Mouse (Mus musculus): ENCODE measurements around the gene Gm9747. TPM values are rescaled to one million over a fixed set of nuclear protein-coding genes. Genes with fewer than 3 reads are reported as not detected.

The Gm9747 gene
- polyA plus RNA-seq, 1 experiment from 2014 or later = 6.2 TPM

DNA sequence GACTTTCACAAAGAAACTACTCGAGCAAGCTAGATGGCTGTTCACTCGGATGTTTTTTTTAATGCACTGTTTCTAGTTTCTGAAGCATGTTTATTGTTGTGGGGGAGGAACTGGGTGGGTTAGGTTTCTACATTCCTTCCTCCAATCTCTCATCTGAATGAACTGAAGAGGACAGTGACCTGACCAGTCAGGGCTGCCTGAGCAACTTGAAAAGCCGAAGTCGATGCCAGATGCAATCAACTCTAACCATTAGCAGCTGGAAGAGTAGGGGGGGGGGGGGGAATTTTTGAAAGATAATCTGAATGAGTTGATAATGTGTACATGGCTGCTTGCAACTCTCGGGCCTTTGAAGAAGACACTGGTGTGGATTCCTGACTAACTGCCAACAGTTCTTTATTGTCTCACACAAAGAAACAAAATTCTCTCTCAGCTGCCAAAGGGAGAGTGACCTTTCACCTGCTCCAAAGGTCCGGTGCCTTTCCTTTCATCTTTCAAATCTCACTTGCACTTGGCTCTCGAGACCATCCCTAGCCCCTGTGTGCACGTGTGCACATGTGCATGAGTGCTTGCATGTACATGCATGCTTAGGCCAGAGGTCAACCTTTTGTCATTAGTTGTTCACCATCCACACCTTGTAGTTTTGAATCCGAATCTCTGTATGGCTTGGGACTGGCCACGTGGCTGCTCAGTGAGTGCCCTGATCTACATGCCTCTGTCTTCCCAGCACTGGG lies 14.5 kb downstream of the Gm9747 start:
- H3K27ac ChIP-seq (replicated peaks) = no peak overlapping the region
- H3K27me3 ChIP-seq (ENCODE audit: control insufficient read depth, insufficient read depth, low read length) = no peaks in the 10 kb centered on the region
- no peaks in the 10 kb centered on the region for H3K36me3 ChIP-seq (ENCODE audit: control insufficient read depth, insufficient read depth, low read length)
- no peaks in the 10 kb centered on the region for H3K9me3 ChIP-seq (ENCODE audit: control insufficient read depth, low read length)
- ATAC-seq (ENCODE audit: low FRiP score, low TSS enrichment) (no peak), DNase-seq (ENCODE audit: low spot score) (no peak)
- H3K9ac ChIP-seq (ENCODE audit: low read length) = no peak overlapping the region
- H3K4me2 ChIP-seq (replicated peaks; ENCODE audit: low read depth) = no peak overlapping the region
- H3K4me3 ChIP-seq (ENCODE audit: low read depth, low read length) = no peak overlapping the region
- H3K4me1 ChIP-seq (replicated peaks; ENCODE audit: control insufficient read depth, insufficient read depth) = no peaks in the 10 kb centered on the region
- TF ChIP-seq CTCF (IDR thresholded peaks at IDR 0.05; ENCODE audit: low read depth) (no peak), EP300 (optimal IDR thresholded peaks at IDR 0.05) (no peak)
- WGBS = 61% methylated on average over 10 of the region's 10 CpGs

DNA sequence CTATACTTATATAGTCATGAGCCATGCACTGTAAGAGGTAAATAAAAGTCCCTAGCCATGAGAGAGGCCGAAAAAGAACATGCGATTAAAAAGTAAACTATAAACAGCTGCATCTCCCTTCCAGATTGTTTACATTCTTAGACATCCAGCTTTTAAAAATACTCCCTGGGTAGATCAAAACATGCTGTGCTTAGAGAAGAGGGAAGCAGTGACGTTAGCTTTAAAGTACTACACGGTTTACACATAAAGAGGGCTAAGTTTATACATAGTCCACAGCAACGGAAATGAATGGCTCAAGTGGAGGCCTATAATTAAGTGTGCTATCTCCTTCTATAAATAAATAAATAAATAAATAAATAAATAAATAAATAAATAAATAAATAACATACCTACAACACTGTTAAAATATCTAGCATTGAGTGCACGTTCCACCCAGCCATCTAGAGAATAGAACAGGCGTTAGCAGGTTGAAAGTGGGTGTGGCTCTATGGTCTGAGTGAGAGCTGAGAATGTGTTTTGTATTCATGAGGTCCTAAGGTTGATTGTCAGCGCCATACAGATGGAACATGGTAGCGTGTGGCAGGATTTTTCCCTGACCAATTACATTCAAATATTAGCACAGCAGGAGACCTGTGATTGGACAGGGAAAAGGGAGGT lies 21.0 kb downstream of the Gm9747 start:
- Histone ChIP-seq H3K4me2 (replicated peaks; ENCODE audit: low read depth) (no peak overlapping the region), H3K4me1 (replicated peaks; ENCODE audit: control insufficient read depth, insufficient read depth) (no peaks in the 10 kb centered on the region), H3K27ac (replicated peaks) (no peak overlapping the region), H3K36me3 (ENCODE audit: control insufficient read depth, insufficient read depth, low read length) (no peaks in the 10 kb centered on the region), H3K4me3 (ENCODE audit: low read depth, low read length) (no peak overlapping the region), H3K27me3 (ENCODE audit: control insufficient read depth, insufficient read depth, low read length) (no peaks in the 10 kb centered on the region), H3K9ac (ENCODE audit: low read length) (no peak overlapping the region), H3K9me3 (ENCODE audit: control insufficient read depth, low read length) (no peaks in the 10 kb centered on the region)
- WGBS = 63% methylated on average over 9 of the region's 9 CpGs
- ATAC-seq (ENCODE audit: low FRiP score, low TSS enrichment) (no peak), DNase-seq (ENCODE audit: low spot score) (no peak)
- no peak for TF ChIP-seq EP300 (optimal IDR thresholded peaks at IDR 0.05)

DNA sequence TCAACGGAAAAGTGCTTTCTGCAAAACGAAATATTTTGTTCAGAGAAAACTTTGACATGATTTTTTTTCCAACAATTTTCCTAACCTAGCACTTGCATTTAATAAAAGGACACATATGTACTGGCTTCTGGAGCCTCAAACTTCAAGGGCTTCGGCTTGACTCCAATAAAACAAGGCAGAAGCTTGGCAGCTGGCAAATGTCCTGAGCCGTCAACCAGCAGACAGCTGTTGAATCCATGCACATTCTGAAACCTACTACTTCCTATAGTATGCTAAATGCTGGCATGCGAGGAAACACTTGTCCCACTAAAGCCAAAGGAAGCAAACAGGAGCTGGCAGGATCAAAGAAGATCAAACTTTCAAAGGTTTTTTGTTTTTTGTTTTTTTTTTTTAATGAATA lies 24.5 kb downstream of the Gm9747 start:
- no peaks in the 10 kb centered on the region for H3K36me3 ChIP-seq (ENCODE audit: control insufficient read depth, insufficient read depth, low read length)
- H3K4me2 ChIP-seq (replicated peaks; ENCODE audit: low read depth) = no peak overlapping the region
- H3K4me3 ChIP-seq (ENCODE audit: low read depth, low read length) = no peak overlapping the region
- no peaks in the 10 kb centered on the region for H3K27me3 ChIP-seq (ENCODE audit: control insufficient read depth, insufficient read depth, low read length)
- ATAC-seq (ENCODE audit: low FRiP score, low TSS enrichment) (no peak), DNase-seq (ENCODE audit: low spot score) (no peak)
- WGBS = 48% methylated on average over 5 of the region's 5 CpGs
- H3K4me1 ChIP-seq (replicated peaks; ENCODE audit: control insufficient read depth, insufficient read depth) = no peaks in the 10 kb centered on the region
- no peak overlapping the region for H3K27ac ChIP-seq (replicated peaks)
- H3K9ac ChIP-seq (ENCODE audit: low read length) = no peak overlapping the region
- TF ChIP-seq EP300 (optimal IDR thresholded peaks at IDR 0.05) = no peak
- no peak for TF ChIP-seq CTCF (IDR thresholded peaks at IDR 0.05; ENCODE audit: low read depth)
- no peaks in the 10 kb centered on the region for H3K9me3 ChIP-seq (ENCODE audit: control insufficient read depth, low read length)

DNA sequence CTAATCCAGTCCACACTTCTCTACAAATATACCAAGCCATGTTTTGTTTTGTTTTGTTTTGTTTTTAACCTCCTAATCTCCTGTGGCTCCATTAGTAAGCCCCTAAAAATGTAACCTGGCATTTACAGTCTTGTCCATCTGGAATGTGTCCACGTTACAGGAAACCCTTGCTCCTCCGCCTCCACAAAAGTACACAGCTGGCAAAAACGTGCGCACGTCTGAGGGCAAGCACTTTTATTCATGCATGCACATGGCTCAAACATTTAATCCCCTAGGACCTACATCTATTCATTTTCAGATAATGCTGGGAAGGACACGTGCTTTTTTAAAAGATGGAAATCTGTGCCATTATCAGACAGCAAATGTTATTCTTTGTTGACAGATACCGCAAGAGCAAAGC lies 25.4 kb downstream of the Gm9747 start:
- no peak for TF ChIP-seq CTCF (IDR thresholded peaks at IDR 0.05; ENCODE audit: low read depth)
- TF ChIP-seq EP300 (optimal IDR thresholded peaks at IDR 0.05) = no peak
- Histone ChIP-seq H3K27me3 (ENCODE audit: control insufficient read depth, insufficient read depth, low read length) (no peaks in the 10 kb centered on the region), H3K27ac (replicated peaks) (no peak overlapping the region), H3K9ac (ENCODE audit: low read length) (no peak overlapping the region), H3K4me3 (ENCODE audit: low read depth, low read length) (no peak overlapping the region), H3K4me2 (replicated peaks; ENCODE audit: low read depth) (no peak overlapping the region), H3K36me3 (ENCODE audit: control insufficient read depth, insufficient read depth, low read length) (no peaks in the 10 kb centered on the region), H3K9me3 (ENCODE audit: control insufficient read depth, low read length) (no peaks in the 10 kb centered on the region), H3K4me1 (replicated peaks; ENCODE audit: control insufficient read depth, insufficient read depth) (no peaks in the 10 kb centered on the region)
- no peak for DNase-seq (ENCODE audit: low spot score)
- no peak for ATAC-seq (ENCODE audit: low FRiP score, low TSS enrichment)
- WGBS = 15% methylated on average over 7 of the region's 7 CpGs

DNA sequence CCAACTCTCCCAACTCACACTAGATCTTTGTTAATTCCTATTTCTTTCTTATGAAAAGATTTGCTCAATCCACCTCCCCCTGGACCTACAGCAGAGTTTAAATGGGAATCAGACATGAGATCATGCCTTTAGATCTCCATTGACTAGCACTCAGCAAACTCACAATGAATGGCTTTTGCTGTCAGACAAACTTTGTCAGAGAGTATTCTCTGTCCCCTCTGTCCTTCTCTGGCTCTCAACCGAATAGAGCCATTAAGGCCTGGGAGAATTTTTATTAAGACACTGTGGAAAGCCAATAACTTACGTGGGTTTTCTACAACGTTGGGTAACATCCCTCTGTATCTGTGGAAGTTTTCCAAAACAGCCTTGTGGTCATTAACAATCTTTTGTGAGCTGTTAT lies 27.1 kb downstream of the Gm9747 start:
- TF ChIP-seq CTCF (IDR thresholded peaks at IDR 0.05; ENCODE audit: low read depth) (no peak), EP300 (optimal IDR thresholded peaks at IDR 0.05) (no peak)
- H3K27ac ChIP-seq (replicated peaks) = no peak overlapping the region
- no peaks in the 10 kb centered on the region for H3K36me3 ChIP-seq (ENCODE audit: control insufficient read depth, insufficient read depth, low read length)
- no peak overlapping the region for H3K4me3 ChIP-seq (ENCODE audit: low read depth, low read length)
- WGBS = 63% methylated on average over 3 of the region's 3 CpGs
- no peak for DNase-seq (ENCODE audit: low spot score)
- no peak for ATAC-seq (ENCODE audit: low FRiP score, low TSS enrichment)
- no peak overlapping the region for H3K9ac ChIP-seq (ENCODE audit: low read length)
- no peaks in the 10 kb centered on the region for H3K27me3 ChIP-seq (ENCODE audit: control insufficient read depth, insufficient read depth, low read length)
- no peaks in the 10 kb centered on the region for H3K4me1 ChIP-seq (replicated peaks; ENCODE audit: control insufficient read depth, insufficient read depth)
- H3K4me2 ChIP-seq (replicated peaks; ENCODE audit: low read depth) = no peak overlapping the region
- H3K9me3 ChIP-seq (ENCODE audit: control insufficient read depth, low read length) = no peaks in the 10 kb centered on the region

DNA sequence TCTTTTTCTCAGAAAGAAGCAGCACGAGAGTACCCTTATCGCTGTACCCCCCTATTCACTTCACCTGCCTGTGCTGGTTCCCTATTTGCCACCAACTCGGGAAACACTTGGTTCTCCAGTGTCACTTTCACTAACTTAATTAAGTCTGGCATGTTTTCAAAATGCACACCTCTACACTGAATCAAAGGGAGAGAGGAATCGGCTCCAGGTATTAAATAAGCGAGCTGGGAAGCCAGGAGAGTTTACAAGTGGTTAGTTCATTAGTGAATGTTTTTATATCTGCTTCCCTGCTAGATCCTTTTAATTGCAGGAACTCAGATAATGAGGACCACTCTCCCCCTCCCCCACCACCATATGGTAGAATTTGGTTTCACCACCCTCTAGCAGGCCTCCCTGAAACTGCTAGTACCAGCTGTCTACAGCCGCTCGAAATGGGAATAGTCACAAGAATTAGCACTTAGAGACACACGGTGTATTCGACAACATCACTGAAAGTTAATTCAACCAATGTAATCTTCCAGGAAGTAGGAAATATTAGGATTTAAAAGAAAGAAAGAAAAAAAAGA lies 28.2 kb downstream of the Gm9747 start:
- no peak overlapping the region for H3K9ac ChIP-seq (ENCODE audit: low read length)
- no peaks in the 10 kb centered on the region for H3K27me3 ChIP-seq (ENCODE audit: control insufficient read depth, insufficient read depth, low read length)
- H3K4me2 ChIP-seq (replicated peaks; ENCODE audit: low read depth) = no peak overlapping the region
- no peaks in the 10 kb centered on the region for H3K36me3 ChIP-seq (ENCODE audit: control insufficient read depth, insufficient read depth, low read length)
- ATAC-seq (ENCODE audit: low FRiP score, low TSS enrichment) (no peak), DNase-seq (ENCODE audit: low spot score) (no peak)
- WGBS = 60% methylated on average over 9 of the region's 9 CpGs
- no peak overlapping the region for H3K4me3 ChIP-seq (ENCODE audit: low read depth, low read length)
- H3K9me3 ChIP-seq (ENCODE audit: control insufficient read depth, low read length) = no peaks in the 10 kb centered on the region
- no peak overlapping the region for H3K27ac ChIP-seq (replicated peaks)
- no peaks in the 10 kb centered on the region for H3K4me1 ChIP-seq (replicated peaks; ENCODE audit: control insufficient read depth, insufficient read depth)
- TF ChIP-seq CTCF (IDR thresholded peaks at IDR 0.05; ENCODE audit: low read depth) (no peak), EP300 (optimal IDR thresholded peaks at IDR 0.05) (no peak)
